Mouse (Mus musculus) Muller cell, postnatal 12 days (primary cell): ENCODE data around the gene Ttc30a2.
"Not testable (repeated sequence)": the region's sequence is repeated elsewhere in the genome, so short reads cannot be mapped to it uniquely, and the experiment has no call there.

ENCODE experiments used
- DNase-seq: peaks from one replicate; pipeline ENCODE4 v3.0.0-alpha.2; 2015; ENCODE audit errors: inconsistent ontology term

Ttc30a2 gene

DNA sequence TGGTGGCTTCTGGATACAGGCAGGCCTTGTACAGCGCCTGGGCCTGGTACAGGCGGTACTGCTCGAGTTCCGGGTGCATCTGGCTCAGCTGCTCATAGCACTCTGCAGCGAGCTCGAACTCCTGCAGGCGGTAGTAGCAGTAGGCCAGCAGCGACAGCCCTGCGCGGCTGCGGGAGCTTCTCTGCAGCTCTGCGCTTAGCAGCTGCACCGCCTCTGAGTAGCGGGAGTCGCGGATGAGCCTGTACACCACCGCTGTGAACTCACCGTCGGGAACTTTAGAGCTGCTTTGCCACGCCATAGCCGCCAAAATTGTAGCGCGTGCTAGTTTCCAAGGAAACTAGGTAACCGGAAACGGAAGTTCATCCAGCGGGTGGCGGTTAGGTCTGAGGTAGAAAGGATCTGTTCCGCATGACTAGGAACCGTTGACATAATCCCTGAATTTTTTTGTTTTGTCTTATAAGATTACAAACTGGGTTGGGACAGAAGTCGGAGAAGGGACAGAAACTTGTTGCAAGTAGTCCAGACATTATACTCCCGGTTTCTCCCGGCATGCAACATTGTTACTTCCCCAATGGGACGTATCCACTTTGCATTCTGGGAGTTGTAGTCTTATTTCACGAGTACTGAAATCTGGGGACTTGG is 3.6 kb upstream of the Ttc30a2 start, which contains the start of gene Ttc30a1:
Gene Ttc30a1 (minus strand): TSS at position 528 of the 642 bp plus-strand sequence.
- peak; percentile 96 for DNase-seq

DNA sequence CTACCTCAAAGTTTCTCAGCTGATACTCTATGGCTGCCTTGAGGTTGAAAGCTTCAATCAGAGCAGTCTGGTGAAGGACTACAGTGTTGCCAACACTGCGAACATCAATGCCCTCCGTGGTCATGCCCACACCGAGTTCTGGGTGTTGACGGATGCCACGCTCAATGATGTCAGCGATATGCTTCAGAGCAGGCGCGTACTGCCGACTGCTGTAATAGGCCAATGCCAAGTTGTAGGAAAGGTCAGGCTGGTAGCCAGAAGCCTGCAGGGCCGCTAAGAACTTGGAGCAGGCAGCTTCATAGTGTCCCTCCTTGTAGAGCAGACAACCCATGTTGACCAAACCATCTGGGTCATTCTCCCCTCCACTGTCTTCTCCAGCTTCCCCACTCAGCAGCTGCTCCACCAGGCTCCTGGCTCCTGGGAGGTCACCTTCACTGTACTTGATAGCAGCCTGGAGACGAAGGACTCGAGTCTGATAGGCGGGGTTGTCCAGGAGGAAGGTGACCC is 3.0 kb upstream of the Ttc30a2 start:
- not testable (repeated sequence) for DNase-seq

DNA sequence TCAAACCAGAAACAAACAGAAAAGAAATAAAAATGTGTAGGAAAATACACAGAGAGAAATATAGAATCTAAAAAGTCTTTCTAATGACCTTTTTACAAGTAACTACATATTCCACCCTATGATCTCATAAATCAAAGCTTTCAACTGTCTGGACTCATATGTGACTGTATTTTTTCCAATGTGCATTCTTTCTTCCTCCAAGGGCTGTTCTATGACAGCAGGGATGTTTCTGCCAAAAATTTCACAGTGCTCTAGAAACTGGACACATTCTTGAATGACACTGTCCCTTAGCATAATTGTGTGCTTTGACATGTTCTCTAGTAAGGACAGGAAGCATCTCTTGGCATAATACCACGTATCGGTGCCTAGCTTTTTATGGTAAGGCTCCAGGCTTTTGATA is 1.9 kb downstream of the Ttc30a2 start:
- DNase-seq, result not testable (repeated sequence)

DNA sequence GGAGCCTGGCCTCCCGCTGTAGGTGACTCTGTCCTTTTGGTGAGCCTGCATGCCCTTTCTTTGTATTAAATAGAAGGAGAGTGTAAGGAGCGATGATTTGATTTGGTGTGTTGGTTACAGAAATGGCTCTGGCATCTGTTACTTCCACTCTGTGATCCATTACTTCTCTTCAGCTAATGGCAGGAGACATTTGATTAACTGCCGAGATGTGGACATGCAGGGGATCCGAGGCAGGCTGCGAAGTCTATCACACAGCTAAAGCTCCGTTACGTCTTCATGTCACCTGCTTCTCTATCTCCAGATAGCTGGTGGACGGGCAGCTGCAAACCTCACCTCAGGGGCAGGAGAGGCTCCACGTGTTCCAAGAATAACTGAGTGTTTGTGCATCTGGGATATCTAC is 3.8 kb downstream of the Ttc30a2 start:
- no peak for DNase-seq

DNA sequence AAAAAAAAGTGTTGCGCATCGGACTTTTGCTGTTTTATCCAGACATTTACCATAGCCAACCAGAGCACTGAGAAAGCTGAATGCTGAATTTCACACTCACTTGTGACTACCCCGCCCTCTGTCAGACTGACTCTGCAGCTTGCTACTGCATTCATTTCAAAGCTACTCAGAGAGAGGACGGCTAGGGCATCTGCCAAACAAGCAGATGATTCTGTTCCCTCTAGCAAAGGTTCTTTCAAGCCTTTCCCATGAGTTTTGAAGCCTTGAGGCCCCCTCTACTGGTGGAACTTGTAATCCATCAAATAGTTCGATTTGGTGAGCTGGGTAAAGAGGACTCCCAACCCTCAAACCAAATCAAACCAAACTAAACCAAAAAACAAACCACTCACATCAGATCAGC is 13.0 kb downstream of the Ttc30a2 start:
- peak; percentile 81 for DNase-seq

DNA sequence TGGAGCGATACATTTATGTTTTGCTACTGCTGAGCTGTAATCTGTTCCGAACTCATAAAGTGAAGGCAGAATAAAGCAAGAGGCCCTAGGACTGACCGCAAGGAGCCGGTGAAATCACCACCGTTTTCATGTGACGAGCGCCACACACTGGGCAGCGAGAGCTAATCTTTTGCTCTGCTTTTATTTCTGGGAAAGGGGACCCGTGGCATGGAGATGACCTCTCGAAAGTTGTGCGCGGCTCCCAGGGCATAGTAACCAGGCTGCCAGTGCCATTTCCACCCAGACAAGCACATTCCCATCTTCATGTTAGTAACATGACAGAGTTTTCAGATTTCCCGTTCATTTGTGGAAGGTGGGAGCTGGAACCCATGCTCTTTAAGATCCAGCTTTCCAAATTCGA is 13.5 kb downstream of the Ttc30a2 start:
- peak; percentile 68 for DNase-seq

DNA sequence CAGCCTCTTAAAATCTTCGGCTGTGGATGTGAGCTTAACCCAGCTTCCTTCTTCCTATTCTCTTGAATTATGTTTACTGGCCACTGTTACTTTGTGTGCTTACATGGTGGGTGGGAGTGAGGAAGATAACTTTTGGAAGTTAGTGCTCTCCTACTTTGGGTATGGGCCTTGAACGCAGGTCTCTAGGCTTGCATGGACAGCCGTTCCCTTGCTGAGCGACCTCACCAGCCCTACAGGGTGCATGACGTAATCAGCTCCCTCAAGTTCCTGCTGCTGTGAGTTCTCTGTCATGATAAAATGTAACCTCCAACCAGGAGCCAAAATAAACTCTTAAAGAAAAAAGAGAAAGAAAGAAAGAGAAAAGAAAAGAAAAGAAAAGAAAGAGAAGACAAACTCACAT is 13.9 kb downstream of the Ttc30a2 start:
- DNase-seq, result no peak

DNA sequence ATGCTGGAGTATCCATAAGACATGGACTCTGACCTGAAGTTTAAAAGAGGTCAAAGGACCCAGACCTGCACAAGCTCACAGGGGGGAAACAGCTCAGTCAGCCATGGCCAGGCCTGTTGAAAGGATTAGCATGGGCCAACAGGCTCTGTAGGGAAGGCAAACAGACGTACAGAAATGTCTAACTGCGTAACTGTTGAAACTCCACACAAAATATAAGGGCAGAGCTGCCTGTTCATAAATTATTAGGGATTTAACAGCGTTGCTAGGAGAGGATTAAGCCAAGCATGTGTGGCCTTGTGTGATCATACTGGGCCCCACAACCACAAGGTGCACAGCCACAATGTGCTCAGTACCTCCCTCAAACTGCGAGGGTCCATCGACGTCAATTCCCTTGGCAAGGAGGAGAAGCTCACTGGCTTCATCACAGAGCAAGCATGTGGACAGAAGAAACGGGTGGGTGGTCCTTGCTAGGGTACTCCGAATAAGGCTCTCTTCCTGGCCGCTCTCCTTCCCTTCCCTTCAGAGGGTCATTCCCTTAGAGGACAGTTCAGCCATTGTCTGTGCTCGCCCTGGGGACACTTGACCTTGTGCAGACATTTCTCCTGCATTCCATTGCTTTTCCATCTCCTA is 14.6 kb downstream of the Ttc30a2 start:
- DNase-seq, result no peak

DNA sequence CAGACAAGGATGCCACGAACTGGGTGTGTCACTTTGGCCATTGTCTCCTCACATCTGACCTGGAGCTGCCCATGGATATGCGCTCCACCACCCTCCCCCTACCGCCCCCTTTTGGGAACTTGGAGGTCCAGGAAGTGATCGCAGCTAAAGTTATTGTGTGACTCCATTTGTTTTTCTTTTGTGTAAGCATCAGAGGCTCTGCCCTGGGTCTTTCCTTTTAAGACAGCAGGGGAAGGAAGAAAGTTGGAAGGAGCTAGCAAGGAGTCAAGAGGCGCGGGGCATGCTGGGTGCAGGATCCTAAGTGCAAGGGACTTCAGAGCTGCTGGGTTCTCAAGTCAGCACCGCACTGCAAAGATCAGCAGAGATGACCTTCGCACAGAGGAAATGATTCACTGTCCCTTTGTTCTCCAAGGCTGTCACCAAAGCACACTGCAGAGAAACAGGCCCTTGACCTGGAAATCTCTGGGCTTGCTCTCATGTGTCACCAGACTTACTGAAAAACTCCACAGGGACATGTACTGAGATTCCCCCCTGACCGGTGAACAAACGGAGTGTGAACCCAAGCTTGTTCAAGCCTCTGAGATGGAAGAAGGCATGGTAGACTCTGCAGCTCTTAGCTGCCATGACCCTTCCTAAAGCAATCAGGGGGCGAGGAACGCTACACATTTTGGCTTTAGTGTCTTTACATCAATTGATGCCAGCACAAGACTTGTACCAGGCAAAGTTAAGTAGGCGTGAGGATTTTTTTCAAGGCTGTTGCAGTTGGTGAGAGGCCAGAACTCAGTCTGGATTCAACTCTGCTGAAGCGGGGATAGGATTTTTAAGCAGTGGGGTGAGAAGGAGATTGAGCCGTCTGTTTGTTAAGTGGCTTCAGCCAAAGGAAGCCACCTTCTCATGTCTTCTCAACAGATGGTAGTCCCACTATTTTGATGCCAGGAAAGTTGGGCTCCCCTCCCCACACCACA is 17.3 kb downstream of the Ttc30a2 start:
- DNase-seq, result peak; percentile 25

DNA sequence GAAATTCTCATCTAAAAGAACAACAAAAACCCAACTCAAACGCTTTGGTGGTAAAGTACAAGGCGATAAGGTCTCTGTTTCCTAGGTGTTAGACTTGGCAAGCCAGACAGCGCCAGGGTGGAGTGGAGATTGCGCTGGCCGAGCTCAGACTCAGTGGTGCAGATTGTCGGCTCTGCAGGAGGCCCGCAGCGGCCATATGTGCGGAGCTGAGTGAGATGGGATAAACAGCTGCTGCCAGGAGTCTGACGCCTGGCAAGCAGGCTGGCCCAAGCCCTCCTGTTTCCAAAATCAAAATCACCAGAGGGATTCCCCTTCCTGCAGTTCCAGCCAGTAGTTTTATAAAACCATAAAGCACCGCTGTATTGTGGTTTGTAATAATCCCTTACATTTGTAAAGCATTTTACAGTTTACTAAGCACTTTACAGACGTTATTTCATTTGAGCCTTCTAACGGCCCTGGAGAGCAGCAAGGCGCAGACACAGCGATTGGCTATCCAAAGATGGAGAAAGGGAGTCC is 18.1 kb downstream of the Ttc30a2 start:
- DNase-seq, result no peak

DNA sequence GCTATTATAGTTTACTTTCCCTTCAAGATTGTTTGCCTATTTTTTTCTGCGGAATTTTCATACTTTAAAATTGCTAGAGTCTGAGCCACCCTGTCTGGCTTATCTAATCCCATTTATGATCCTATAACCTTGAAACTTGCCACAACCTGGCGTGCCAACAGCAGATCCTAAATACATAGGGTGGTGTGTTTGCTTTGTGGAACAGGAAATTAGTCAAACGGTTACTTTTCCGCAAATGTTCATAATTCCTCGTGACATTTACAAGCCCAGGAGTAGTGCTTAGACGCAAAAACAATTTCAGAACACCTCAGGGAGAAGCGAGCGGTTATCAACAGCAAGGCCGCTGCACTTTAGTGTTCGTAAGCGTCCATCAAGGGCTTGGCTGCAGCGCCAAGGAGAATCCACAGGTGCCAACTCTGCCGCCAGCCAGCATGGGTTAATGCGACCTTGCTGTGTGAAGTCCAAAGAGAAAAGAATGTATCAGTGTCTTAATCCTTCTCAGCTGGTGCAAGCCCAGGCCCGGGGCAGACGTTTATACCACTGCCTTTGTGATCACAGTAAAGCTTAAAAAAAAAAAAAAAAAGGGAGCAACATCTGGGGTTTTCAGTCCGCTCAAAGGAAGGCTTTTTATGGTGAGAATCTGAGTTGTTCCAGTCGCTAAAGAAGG is 18.7 kb downstream of the Ttc30a2 start:
- no peak for DNase-seq

DNA sequence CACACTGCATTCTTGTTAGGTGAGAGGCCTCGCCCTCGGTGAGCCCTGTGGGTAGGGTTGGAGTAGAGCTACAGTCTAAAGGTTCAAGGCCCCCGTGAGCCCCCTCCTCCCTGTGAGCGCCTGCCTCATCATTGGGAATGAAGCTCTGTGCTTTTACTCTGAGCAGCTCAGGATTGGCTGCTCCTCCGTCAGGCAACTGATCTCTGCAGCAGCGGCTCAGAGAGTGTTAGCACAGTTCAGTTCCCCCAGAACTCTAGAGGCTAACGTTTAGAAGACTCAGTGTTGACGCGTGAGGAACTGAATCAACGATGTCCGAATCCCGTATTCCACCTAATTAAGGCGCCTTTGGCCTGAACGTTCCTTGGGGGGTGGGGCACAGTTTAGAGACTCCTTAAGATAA is 22.3 kb downstream of the Ttc30a2 start:
- no peak for DNase-seq

DNA sequence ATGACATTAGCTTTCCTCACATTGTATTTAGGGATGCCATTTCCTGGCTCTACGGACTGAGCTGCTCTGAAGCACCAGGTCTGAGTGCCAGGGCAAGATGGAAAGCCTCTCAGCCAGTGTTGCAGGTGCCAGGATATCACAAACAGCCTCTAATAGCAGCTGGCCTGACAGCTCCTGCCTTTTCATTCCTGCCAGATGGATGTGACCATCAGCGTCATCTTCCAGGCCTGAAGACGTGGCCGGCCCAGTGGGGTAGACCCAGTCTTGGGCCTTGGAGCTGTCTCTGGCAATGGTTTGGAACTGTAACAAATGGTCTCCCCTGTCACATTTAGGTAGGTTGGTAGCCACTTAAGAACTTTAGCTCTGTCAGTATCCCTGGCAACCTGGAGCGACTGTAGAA is 24.6 kb downstream of the Ttc30a2 start:
- DNase-seq, result no peak

DNA sequence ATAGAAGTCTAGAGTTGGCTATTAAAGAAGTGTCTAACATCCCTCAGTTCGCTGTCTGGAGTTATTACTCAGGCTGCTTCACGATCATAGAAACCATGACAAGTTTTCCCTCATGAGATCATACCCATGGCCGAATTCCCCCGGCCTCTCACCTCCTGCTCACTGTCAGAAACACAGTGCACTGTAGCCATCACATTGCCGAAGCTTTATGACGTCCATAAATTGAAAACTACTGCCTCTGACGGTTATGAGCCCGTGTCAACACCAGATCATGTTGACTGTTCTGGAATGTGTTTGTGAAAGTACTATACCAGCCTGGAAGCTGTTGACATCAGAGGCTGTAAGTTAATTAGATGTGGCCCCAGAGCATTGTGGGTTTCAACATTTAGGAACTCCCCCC is 27.3 kb downstream of the Ttc30a2 start:
- no peak for DNase-seq

DNA sequence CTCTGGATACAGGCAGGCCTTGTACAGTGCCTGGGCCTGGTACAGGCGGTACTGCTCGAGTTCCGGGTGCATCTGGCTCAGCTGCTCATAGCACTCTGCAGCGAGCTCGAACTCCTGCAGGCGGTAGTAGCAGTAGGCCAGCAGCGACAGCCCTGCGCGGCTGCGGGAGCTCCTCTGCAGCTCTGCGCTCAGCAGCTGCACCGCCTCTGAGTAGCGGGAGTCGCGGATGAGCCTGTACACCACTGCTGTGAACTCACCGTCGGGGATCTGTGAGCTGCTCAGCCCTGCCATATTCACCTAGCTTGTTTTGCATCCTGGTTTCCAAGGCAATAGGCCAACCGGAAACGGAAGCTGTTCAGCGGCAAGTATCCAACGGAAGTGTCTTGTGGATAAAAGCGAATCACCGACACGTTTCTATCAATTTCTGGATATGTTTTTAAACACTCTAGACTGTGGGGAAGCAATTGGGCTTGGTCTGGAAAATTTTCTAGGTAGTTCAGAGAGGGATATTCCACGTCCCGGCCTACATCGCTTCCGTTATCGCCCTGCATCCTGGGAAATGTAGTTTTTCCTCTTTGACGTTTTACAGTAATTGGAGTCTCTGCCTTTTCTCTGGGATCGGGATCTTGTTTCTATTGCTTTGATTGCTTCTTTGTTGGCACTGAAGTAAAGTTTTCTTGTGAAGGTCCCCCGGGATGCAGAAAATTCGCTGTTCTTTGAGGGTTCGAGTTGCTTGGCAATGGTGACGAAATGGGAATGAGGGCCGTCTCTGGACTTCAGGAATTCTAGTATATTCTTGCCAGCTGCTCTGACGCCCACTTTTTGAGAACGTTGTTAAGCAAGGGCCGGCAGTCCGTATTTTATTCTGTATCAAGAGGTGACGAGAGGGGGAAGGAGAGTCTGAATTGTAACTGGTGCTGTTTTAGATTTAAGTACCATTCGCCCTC is 39.6 kb downstream of the Ttc30a2 start, which contains the start of gene Ttc30b:
Gene Ttc30b (minus strand): TSS at position 469 of the 947 bp plus-strand sequence.
- DNase-seq, result peak; percentile 82

DNA sequence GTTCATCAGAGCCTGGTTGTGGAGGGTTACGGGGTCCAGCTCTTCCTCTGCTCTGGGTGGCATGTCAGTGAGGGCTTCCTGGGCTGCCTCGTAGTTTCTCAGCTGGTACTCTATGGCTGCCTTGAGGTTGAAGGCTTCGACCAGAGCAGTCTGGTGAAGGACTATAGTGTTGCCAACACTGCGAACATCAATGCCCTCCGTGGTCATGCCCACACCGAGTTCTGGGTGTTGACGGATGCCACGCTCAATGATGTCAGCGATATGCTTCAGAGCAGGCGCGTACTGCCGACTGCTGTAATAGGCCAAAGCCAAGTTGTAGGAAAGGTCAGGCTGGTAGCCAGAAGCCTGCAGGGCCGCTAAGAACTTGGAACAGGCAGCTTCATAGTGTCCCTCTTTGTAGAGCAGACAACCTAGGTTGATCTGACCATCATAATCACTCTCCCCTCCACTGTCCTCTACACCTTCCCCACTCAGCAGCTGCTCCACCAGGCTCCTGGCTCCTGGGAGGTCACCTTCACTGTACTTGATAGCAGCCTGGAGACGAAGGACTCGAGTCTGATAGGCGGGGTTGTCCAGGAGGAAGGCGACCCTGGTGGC is 40.4 kb downstream of the Ttc30a2 start:
- not testable (repeated sequence) for DNase-seq

DNA sequence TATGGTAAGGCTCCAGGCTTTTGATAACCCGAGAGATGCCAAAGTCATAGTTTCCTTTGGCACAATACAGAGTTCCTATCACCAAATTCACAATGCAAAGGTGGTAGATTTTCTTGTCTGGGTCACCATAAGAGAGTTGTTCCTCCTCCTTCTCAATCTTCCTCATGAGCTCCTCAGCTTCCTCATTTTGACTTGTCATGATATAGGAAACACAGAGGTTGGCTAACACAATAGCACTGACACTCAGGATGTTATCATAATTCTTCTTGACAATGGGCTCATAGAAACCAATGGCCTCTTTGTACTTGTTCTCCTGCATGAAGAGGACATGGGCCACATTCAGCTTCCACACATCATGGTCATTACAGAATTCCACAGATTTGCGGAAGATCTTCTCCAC is 41.3 kb downstream of the Ttc30a2 start:
- DNase-seq, result not testable (repeated sequence)

DNA sequence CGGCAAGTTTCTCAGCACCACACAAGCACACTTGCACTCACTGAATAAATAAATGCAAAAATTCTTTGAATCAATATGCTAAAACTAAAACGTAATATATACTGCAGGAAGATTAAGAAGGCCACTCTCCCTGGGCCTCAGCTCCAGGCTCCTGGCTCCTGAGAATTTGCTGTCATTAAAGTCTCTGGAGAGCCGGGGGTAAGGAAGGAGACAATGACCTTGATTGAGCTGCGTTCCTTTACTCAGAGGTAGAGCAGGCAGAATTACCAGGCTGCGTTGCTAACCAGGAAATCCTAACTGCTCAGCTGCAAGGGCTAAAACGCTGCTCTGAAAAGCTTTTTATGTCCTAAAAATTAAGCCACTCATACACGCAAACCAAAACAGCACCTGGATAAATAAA is 44.4 kb downstream of the Ttc30a2 start:
- no peak for DNase-seq

DNA sequence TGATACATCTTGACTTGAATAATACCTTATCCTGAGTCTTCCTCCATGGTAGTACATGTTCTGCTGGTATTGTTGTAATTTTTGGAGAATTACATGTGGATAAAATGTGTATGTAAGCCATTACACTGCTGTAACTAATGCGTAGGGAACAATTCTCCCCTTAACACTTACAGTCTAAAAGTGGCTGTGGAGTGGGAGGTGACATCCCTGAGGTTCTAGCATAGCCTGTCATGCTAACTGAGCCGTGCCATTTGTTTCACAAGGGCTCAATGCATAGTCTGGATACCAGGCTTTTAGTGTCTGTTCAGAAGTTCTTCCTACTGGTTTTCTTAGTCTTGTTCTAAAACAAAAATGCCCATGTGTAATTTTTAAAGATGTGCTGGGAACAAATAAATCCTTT is 47.0 kb downstream of the Ttc30a2 start:
- DNase-seq, result no peak
